Mouse (Mus musculus): ENCODE results near the gene Neurl1a. TPM values are rescaled to one million over a fixed set of nuclear protein-coding genes. Genes with fewer than 3 reads are reported as not detected.

The Neurl1a gene
- polyA plus RNA-seq, 1 experiment from 2014 or later: 5.5 TPM

- Histone ChIP-seq H3K36me3 (ENCODE audit: insufficient read depth, low read length) (peaks cover 38% of the 10 kb centered on the region), H3K27ac (ENCODE audit: low read length) (no peak overlapping the region), H3K4me3 (ENCODE audit: low read length) (no peak overlapping the region), H3K4me2 (replicated peaks; ENCODE audit: low read depth, low read length) (no peak overlapping the region), H3K9me3 (ENCODE audit: low read length) (no peaks in the 10 kb centered on the region), H3K9ac (replicated peaks; ENCODE audit: low read length) (no peak overlapping the region), H3K4me1 (ENCODE audit: insufficient read depth, low read length) (no peaks in the 10 kb centered on the region), H3K27me3 (ENCODE audit: insufficient read depth, low read length) (no peaks in the 10 kb centered on the region)
- 88% methylated on average over 18 of the region's 18 CpGs for WGBS
- ATAC-seq (ENCODE audit: low FRiP score, low TSS enrichment): no peak
Observed at GRCm38 (mm10) chr19:47266070-47266801, 87.6 kb downstream of the Neurl1a start.

DNA sequence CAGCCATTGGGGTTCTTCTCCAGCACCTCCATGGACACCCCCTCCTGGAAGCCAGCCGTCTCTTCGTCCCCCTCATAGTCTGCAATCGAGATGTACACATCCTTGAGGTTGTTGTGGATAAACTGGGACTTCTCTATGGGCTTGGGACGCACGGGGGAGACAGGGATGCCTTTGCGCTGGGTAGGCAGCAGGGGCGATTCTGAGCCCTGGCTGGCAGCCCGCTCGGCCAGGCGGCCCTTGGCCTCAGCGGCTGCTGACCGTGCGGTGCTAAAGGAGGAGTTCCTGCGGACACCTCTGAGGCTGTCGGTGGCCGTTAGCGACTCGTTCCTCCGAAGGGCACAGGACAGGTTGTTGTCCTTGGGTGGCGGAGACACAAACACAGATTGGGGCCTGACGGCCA, 88.4 kb downstream of the Neurl1a start:
- Histone ChIP-seq H3K9me3 (ENCODE audit: low read length) (no peaks in the 10 kb centered on the region), H3K27me3 (ENCODE audit: insufficient read depth, low read length) (no peaks in the 10 kb centered on the region), H3K36me3 (ENCODE audit: insufficient read depth, low read length) (peaks cover 42% of the 10 kb centered on the region), H3K27ac (ENCODE audit: low read length) (no peak overlapping the region), H3K4me2 (replicated peaks; ENCODE audit: low read depth, low read length) (no peak overlapping the region), H3K4me3 (ENCODE audit: low read length) (no peak overlapping the region), H3K9ac (replicated peaks; ENCODE audit: low read length) (no peak overlapping the region), H3K4me1 (ENCODE audit: insufficient read depth, low read length) (no peaks in the 10 kb centered on the region)
- WGBS: 87% methylated on average over 21 of the region's 21 CpGs
- no peak for ATAC-seq (ENCODE audit: low FRiP score, low TSS enrichment)

DNA sequence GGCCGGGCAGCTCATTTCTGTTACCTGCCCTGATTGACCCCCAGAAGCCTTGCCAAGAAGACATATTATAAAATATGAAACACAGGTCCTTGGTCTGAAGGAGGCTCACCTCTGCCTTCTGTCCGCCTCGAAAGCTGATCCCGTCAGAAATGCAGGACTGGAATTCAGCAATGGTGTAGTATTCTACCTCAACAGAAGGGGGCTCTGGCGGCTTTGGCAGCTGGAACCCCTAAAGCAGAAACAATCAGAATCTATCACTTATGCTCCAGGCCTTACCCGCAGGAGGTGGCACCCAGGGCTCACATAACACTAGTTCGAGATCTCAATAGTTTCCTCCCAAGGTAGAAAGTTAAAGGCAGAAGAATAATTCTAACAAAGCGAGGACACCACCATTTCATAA, 91.1 kb downstream of the Neurl1a start:
- Histone ChIP-seq H3K36me3 (ENCODE audit: insufficient read depth, low read length) (peaks cover 54% of the 10 kb centered on the region), H3K27ac (ENCODE audit: low read length) (no peak overlapping the region)
- 46% methylated on average over 8 of the region's 8 CpGs for WGBS

GRCm38 (mm10) chr19:47270520-47270919, 91.9 kb downstream of the Neurl1a start:
- no peak overlapping the region for H3K9ac ChIP-seq (replicated peaks; ENCODE audit: low read length)
- H3K36me3 ChIP-seq (ENCODE audit: insufficient read depth, low read length): peaks cover 59% of the 10 kb centered on the region
- H3K4me1 ChIP-seq (ENCODE audit: insufficient read depth, low read length): no peaks in the 10 kb centered on the region
- H3K27ac ChIP-seq (ENCODE audit: low read length): no peak overlapping the region
- no peak overlapping the region for H3K4me2 ChIP-seq (replicated peaks; ENCODE audit: low read depth, low read length)
- H3K9me3 ChIP-seq (ENCODE audit: low read length): no peaks in the 10 kb centered on the region
- WGBS: 74% methylated on average over 9 of the region's 9 CpGs
- H3K4me3 ChIP-seq (ENCODE audit: low read length): no peak overlapping the region
- no peak for ATAC-seq (ENCODE audit: low FRiP score, low TSS enrichment)
- H3K27me3 ChIP-seq (ENCODE audit: insufficient read depth, low read length): no peaks in the 10 kb centered on the region

More for the DNA sequence above, 91.1 kb downstream of the Neurl1a start:
- H3K4me3 ChIP-seq (ENCODE audit: low read length): no peak overlapping the region
- H3K9ac ChIP-seq (replicated peaks; ENCODE audit: low read length): no peak overlapping the region
- no peak for ATAC-seq (ENCODE audit: low FRiP score, low TSS enrichment)
- no peak overlapping the region for H3K4me2 ChIP-seq (replicated peaks; ENCODE audit: low read depth, low read length)
- H3K4me1 ChIP-seq (ENCODE audit: insufficient read depth, low read length): no peaks in the 10 kb centered on the region
- H3K27me3 ChIP-seq (ENCODE audit: insufficient read depth, low read length): no peaks in the 10 kb centered on the region
- H3K9me3 ChIP-seq (ENCODE audit: low read length): no peaks in the 10 kb centered on the region

- Histone ChIP-seq H3K27ac (ENCODE audit: low read length) (peak overlapping the region; percentile 62), H3K27me3 (ENCODE audit: insufficient read depth, low read length) (no peaks in the 10 kb centered on the region), H3K9me3 (ENCODE audit: low read length) (peaks cover 4% of the 10 kb centered on the region; the same call in 1 of the 2 replicates), H3K4me1 (ENCODE audit: insufficient read depth, low read length) (peaks cover 27% of the 10 kb centered on the region), H3K36me3 (ENCODE audit: insufficient read depth, low read length) (peaks cover 45% of the 10 kb centered on the region), H3K9ac (replicated peaks; ENCODE audit: low read length) (no peak overlapping the region), H3K4me2 (replicated peaks; ENCODE audit: low read depth, low read length) (no peak overlapping the region), H3K4me3 (ENCODE audit: low read length) (no peak overlapping the region)
- peak; percentile 27; the same call in 1 of the 2 replicates for ATAC-seq (ENCODE audit: low FRiP score, low TSS enrichment)
- WGBS: 53% methylated on average over 6 of the region's 6 CpGs
Observed at GRCm38 (mm10) chr19:47276730-47277129, 98.1 kb downstream of the Neurl1a start.

- ATAC-seq (ENCODE audit: low FRiP score, low TSS enrichment): no peak
- H3K27ac ChIP-seq (ENCODE audit: low read length): peak overlapping the region; percentile 92
- H3K4me3 ChIP-seq (ENCODE audit: low read length): no peak overlapping the region
- H3K27me3 ChIP-seq (ENCODE audit: insufficient read depth, low read length): no peaks in the 10 kb centered on the region
- H3K4me2 ChIP-seq (replicated peaks; ENCODE audit: low read depth, low read length): no peak overlapping the region
- peaks cover 40% of the 10 kb centered on the region for H3K4me1 ChIP-seq (ENCODE audit: insufficient read depth, low read length)
- H3K9me3 ChIP-seq (ENCODE audit: low read length): peaks cover 4% of the 10 kb centered on the region; the same call in 1 of the 2 replicates
- peaks cover 38% of the 10 kb centered on the region for H3K36me3 ChIP-seq (ENCODE audit: insufficient read depth, low read length)
- WGBS: 67% methylated on average over 4 of the region's 4 CpGs
- H3K9ac ChIP-seq (replicated peaks; ENCODE audit: low read length): no peak overlapping the region
Observed at GRCm38 (mm10) chr19:47279372-47279771, 100.8 kb downstream of the Neurl1a start.

- ATAC-seq (ENCODE audit: low FRiP score, low TSS enrichment): no peak
- Histone ChIP-seq H3K4me3 (ENCODE audit: low read length) (no peak overlapping the region), H3K27ac (ENCODE audit: low read length) (peak overlapping the region; percentile 92), H3K9ac (replicated peaks; ENCODE audit: low read length) (no peak overlapping the region), H3K27me3 (ENCODE audit: insufficient read depth, low read length) (no peaks in the 10 kb centered on the region), H3K9me3 (ENCODE audit: low read length) (peaks cover 4% of the 10 kb centered on the region; the same call in 1 of the 2 replicates), H3K36me3 (ENCODE audit: insufficient read depth, low read length) (peaks cover 40% of the 10 kb centered on the region), H3K4me2 (replicated peaks; ENCODE audit: low read depth, low read length) (no peak overlapping the region), H3K4me1 (ENCODE audit: insufficient read depth, low read length) (peaks cover 40% of the 10 kb centered on the region)
- WGBS: 76% methylated on average over 15 of the region's 15 CpGs
Observed at GRCm38 (mm10) chr19:47279788-47280532, 101.3 kb downstream of the Neurl1a start.

DNA sequence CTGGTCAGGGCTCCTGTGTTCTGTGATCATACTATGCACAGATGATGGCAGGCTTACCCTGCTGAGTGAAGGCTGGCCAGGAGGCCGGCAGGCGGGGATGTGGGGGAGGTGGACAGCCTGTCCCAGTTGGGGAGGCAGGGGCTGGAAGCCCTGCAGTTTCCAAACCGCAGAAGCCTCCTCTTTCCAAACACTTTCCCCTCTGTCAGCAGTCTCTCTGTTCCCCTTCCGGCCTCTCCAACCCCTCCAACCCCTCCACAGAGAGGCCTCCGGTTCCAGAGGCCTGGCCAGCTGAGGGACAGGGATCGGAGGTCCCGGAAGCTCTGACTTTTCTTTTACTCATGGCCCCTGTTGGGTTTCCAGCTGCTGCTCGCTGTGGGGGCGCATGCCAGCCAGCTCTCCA, 102.3 kb downstream of the Neurl1a start:
- Histone ChIP-seq H3K4me2 (replicated peaks; ENCODE audit: low read depth, low read length) (no peak overlapping the region), H3K4me1 (ENCODE audit: insufficient read depth, low read length) (peaks cover 40% of the 10 kb centered on the region), H3K9me3 (ENCODE audit: low read length) (peaks cover 2% of the 10 kb centered on the region; the same call in 1 of the 2 replicates), H3K27ac (ENCODE audit: low read length) (peak overlapping the region; percentile 92), H3K27me3 (ENCODE audit: insufficient read depth, low read length) (no peaks in the 10 kb centered on the region), H3K9ac (replicated peaks; ENCODE audit: low read length) (no peak overlapping the region; the same call in 1 of the 2 replicates), H3K36me3 (ENCODE audit: insufficient read depth, low read length) (peaks cover 40% of the 10 kb centered on the region), H3K4me3 (ENCODE audit: low read length) (no peak overlapping the region)
- 57% methylated on average over 9 of the region's 9 CpGs for WGBS
- peak; percentile 21 for ATAC-seq (ENCODE audit: low FRiP score, low TSS enrichment)

DNA sequence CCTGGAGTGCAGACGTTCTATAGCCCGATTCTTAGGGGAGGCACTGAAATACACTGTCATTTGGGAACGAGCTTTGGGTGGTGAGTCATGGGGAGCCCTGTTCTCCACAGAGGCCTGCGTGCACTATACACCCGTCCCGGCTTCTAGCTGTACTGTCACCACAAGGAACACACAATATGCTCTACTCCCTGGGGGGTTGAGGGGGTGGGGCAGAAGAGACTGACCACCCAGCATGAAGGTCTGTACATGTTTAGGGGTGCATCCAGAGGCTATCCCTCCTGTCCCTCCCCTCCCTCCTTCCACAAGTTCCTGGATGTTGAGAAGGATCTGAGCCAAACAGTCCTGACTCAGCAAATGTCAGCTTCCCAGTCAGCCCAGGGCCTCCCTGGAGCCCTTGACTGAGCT, 103.4 kb downstream of the Neurl1a start:
- Histone ChIP-seq H3K9me3 (ENCODE audit: low read length) (no peaks in the 10 kb centered on the region), H3K27me3 (ENCODE audit: insufficient read depth, low read length) (no peaks in the 10 kb centered on the region), H3K4me2 (replicated peaks; ENCODE audit: low read depth, low read length) (no peak overlapping the region), H3K9ac (replicated peaks; ENCODE audit: low read length) (no peak overlapping the region), H3K4me3 (ENCODE audit: low read length) (no peak overlapping the region), H3K4me1 (ENCODE audit: insufficient read depth, low read length) (peaks cover 49% of the 10 kb centered on the region), H3K36me3 (ENCODE audit: insufficient read depth, low read length) (peaks cover 38% of the 10 kb centered on the region), H3K27ac (ENCODE audit: low read length) (peak overlapping the region; percentile 92; the same call in 1 of the 2 replicates)
- peak; percentile 49 for ATAC-seq (ENCODE audit: low FRiP score, low TSS enrichment)
- 72% methylated on average over 6 of the region's 6 CpGs for WGBS

Data from kidney, embryonic 16.5 days (tissue).